Mouse (Mus musculus): ENCODE measurements around the gene Tubb5.

DNA sequence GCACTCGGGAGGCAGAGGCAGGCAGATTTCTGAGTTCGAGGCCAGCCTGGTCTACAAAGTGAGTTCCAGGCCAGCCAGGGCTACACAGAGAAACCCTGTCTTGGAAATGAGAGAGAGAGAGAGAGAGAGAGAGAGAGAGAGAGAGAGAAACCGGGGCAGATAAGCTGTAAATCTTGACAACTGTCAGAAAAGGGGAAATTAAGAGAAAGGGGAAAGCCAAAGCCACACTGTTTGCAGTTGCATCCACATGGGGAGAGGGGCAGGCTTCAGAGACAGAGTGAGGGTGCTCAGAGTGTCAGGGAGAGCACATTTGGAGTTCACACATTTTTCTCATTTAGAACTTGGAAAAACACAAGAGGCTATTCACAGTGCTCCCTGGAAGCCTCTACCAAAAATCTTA lies 50.1 kb downstream of the Tubb5 start:
- TF ChIP-seq POLR2A (IDR thresholded peaks at IDR 0.05; ENCODE audit: borderline replicate concordance, insufficient read depth, low read length) = no peak
- no peak for TF ChIP-seq CTCF (IDR thresholded peaks at IDR 0.05; ENCODE audit: borderline replicate concordance, insufficient read depth, low read depth, low read length)
